Mouse (Mus musculus) cerebellum, postnatal 25 days (tissue): ENCODE data around the gene Mturn.
A peak's percentile ranks its signal among the peaks of the same experiment; 100 is the strongest.

Source experiments
- DNase-seq, 2 experiments: peaks; one replicate each; pipeline ENCODE4 v3.0.0; 2021; ENCODE audit warnings: mixed read lengths in 2 of 2

Gene Mturn

GRCm38 (mm10) chr6:54680891-54681745 is at the start of gene Mturn:
Gene Mturn (plus strand): TSS chr6:54681624.
- DNase-seq = peak; percentile 98 to 100

DNA sequence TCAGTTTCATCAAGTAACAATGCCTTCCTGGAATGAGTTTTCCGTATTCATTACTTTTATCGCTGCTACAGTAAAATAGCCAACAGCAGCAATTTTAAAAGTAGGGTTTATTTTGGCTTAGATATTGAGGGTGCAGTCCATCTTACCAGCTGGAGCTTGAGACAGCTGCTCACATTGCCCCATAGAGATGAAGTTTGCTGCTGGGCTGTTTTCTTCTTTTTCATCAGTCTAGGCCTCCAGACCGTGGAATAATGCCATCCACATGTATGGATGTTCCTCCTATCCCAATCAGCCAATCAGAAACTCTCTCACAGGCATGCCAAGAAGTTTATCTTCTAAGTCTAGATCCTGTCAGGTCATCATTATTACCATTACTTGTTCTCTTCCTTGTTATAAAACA is 41.5 kb upstream of the Mturn start:
- no peak for DNase-seq

DNA sequence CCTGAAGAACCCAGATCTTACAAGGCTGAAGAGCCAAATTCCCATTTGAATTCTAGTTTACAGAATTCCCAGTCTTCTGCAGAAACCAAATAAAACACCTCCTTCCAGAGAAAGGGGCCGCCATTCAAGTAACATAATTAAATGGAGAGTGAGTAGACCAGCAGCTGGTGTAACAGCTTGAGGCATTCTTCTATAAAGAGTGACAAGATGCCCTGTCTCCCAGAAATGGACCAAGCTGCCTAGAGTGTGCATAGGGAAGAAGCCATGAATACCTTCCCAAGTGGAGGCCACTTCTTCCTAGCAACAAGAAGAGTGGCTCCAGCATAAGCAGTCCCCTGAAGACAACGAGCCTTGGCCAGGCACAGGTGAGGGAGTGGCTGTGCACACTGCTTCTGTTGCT is 39.5 kb upstream of the Mturn start:
- DNase-seq = no peak

DNA sequence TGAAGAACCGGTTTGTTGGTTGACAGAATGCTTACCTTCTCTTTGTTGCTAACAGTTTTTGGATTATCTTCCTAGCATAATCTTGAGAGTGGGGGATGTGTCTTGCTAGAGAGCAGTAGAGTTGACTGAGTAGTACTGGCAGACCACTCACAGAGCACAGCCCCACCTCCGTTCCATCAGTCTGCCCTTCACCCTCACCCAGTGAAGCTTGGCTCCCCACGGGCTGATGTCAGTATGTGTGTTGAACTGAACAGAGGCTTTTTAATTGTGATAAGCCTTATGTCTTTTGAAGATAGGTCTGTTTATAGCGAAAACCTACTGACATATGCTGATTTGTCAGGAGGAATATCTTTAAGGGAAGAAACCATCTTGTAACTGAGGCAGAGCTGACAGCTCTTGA is 38.2 kb upstream of the Mturn start:
- DNase-seq = no peak

- DNase-seq = no peak
Observed at GRCm38 (mm10) chr6:54655471-54656095, 25.8 kb upstream of the Mturn start.

- DNase-seq = no peak
Observed at GRCm38 (mm10) chr6:54657861-54658260, 23.6 kb upstream of the Mturn start.

DNA sequence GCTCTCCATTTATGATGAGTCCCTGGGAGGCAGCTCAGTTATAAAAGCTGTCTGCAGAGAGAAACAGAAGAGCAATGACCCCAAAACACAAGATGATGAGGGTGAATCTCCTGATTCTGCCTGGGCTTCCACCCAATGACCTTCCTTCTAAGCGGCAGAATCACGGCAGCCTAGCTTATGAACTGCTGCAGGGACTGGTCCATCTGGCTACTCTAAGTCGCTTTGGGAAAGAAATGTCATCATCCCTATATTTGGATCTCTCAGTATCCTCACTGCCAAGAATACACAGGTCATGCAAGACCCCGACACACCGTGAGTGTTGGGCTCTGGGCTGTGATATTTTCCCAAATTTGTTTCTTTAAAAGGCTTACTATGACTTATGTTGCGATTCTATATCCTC is 11.6 kb upstream of the Mturn start:
- DNase-seq = peak in 1 of 2 experiments; percentile 33

DNA sequence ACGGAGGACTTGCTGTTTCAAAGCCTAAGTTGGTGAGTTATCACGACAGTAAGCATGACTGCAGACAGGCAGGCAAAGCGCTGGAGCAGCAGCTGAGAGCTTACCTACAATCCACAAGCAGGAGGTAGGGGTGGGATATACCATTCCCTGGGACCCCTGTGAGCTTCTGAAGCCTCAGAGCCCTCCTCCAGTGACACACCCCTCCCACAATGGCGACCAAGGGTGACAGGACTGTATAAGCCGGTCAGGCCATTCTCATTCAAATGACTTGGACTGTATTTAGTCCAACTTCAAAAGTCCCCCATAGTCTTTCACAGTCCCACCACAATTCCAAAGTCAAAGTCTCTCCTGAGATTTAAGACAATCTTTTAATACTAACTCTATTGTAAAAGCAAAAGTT is 8.5 kb upstream of the Mturn start:
- DNase-seq = no peak

- no peak for DNase-seq
Observed at GRCm38 (mm10) chr6:54679686-54680085, 1.7 kb upstream of the Mturn start.

DNA sequence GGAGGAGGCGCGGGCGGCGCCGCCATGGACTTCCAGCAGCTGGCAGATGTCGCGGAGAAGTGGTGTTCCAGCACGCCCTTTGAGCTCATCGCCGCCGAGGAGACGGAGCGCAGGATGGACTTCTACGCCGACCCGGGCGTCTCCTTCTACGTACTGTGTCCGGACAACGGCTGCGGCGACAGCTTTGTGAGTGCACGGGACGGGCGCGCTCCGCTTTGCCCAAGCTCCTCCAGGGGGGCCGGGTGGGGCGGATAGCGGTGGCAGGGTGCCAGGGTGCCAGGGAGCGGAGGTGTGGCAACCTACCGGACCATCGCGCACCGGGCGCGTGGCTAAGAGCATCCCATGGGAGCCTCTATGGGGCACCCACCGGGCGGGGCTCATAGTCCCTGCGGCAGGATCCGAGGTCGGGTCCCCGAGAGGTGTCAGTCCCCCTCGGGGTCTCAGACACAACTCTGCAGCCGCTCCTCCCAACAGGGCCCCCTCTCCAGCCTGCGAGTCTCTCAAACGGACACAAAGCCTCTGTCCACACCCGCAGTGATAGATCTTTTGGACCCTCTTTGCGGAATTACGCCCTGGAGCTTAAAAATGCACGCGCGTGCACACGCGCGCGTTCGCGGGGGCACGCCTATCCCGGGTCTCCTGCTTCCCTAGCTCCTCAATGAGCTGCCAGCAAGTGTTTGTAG is 463 bp downstream of the Mturn start:
- DNase-seq = no peak

DNA sequence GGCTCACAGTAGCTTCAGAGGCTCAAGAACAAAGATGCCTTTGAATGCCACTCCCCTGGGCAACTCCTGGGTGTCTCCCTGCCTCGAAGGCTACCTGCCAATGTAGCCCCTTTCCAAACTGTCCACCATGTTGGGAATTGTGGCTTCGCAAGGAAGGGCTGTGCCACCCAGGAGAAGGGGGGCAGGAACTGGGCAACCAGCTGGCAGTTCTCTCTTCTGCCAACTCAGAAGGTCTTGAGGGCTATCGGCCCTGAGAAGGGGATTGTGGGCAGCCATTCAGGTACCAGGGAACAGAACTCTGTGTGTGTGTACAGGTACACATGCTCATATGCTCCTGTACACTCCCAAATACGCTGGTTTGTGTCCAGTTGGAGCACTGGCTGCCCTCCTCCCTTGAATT is 2.7 kb downstream of the Mturn start:
- no peak for DNase-seq

GRCm38 (mm10) chr6:54685103-54685502 is 3.7 kb downstream of the Mturn start:
- no peak for DNase-seq

- DNase-seq = no peak
Observed at GRCm38 (mm10) chr6:54685716-54686395, 4.4 kb downstream of the Mturn start.

DNA sequence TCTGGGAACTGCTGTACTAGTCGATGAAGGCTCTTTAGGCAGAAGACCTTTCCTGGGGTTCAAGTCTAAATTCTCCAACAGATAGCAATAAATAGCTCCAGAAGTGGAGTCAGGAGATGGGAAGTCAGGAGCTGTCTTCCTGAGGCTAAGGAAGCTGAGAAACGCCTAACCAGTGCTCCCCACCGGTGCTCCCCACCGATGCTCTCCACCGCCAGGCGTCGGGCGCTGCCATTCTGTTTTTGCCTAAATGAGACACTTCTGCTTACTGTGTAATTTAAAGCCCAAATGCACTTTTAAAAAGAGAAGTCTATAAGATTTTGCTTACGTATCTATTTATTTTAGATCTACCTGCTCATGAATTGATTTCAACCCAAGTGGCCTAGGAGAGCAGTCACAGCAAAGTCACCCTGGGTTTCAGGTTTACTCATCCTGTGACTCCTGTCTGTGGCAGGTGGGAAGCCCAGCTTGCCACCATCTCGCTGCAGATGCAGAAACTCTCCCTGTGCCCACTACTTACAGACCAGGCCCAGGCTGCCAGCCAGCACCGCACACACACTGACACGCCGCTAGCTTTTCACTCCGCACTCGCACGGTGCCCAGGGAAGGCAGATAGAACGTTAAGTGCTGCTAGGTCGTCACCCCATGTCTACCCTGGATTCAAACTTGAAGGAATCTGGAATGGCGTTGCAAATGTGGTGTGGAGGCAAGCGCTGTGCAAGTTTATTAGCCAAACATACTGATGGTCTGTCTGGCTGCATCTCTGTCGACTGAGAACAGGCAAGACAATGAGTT is 5.7 kb downstream of the Mturn start:
- DNase-seq = no peak

- DNase-seq = no peak
Observed at GRCm38 (mm10) chr6:54688467-54689323, 7.3 kb downstream of the Mturn start.

GRCm38 (mm10) chr6:54689686-54690085 is 8.3 kb downstream of the Mturn start:
- no peak for DNase-seq

GRCm38 (mm10) chr6:54690838-54691237 is 9.4 kb downstream of the Mturn start:
- no peak for DNase-seq

DNA sequence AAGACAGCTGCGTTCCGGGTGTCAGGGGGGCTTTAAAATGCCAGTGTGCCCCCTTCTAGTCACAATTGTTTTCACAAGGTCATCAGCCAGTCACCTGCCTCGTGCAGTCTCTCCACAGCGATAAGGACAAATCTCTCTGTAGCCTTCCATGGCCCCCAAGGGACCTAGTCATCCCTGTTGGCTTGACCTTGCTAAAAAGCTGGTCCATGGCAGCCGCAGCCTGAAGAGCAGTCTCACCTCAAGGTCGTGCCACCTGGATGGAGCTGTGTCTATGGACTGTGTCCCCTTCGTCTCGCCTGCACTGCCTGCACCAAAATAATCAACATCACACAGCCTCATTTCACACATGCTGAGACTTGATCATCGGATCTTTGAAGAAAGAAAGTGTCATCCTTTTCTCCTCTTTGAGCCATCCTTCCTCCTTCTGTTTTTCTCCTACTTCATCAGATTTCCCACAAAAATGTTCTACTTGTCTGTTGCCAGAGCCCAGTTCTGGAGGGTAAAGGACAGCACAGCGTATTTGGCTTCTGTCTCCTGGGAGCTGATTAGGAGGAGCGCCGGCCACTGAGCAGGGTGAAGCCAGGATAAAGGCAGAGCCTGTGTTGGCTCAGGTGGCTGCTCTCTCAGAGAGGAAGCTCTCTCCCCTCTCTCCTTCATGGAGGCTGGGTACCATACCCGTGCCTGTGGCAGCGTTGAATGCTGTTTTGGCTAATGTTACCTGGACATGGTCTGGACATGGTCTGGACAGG is 10.1 kb downstream of the Mturn start:
- DNase-seq = no peak

DNA sequence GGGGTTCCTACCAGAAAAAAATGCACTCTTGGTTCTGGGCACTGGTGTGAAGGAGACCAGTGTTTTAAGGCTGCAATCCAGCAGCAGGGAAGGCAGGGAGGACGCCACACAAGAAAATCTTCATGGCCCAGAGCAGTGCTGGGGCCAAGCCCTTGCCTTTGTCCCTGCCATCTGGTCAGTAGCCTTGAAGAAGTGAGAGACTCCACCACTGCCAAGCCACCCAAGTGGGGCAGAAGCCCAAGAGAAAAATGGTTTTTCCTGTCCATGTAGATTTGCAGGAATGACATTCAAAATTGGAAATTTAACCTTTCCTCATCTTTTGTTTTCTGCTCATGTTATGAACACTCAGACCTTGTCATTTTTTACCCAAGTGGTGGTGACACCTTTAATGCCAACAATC is 10.8 kb downstream of the Mturn start:
- DNase-seq = no peak

GRCm38 (mm10) chr6:54693286-54693685 is 11.9 kb downstream of the Mturn start:
- DNase-seq = no peak
